In genomic region chr7:65782024-65782423, GRCm38 (mm10) we compare ENCODE assay signal across 13 mouse cellular contexts.
A peak's percentile ranks its signal among the peaks of the same experiment; 100 is the strongest.
DNase-seq lines count a peak whose midpoint lies in the region; ATAC-seq and TF ChIP-seq lines count a peak whose summit lies in the region.
"Had no signal": no experiment of that assay in that cellular context is flagged by ENCODE, and none has a peak within 500 bp of the region (broad histone marks: within the 10 kb centered on the region; RNA-seq: fewer than 3 reads in every experiment).

No protein-coding gene starts in this region.

- TF ChIP-seq CTCF in forebrain, postnatal 0 days (IDR thresholded peaks at IDR 0.05; ENCODE audit: low read depth) = no peak
- TF ChIP-seq CTCF in liver, adult 2 months (IDR thresholded peaks at IDR 0.05; ENCODE audit: low read depth, low read length) = no peak

- no peaks in the 10 kb centered on the region for H3K9me3 ChIP-seq in forebrain, embryonic 10.5 days
- no peaks in the 10 kb centered on the region for H3K9me3 ChIP-seq in forebrain, postnatal 0 days (ENCODE audit: low read length)
- no peaks in the 10 kb centered on the region for H3K9me3 ChIP-seq in liver, embryonic 11.5 days (ENCODE audit: control insufficient read depth, low read length)
- H3K9me3 ChIP-seq: liver, embryonic 13.5 days had no signal

- H3K36me3 ChIP-seq in forebrain, embryonic 10.5 days (replicated peaks) = no peaks in the 10 kb centered on the region
- no peaks in the 10 kb centered on the region for H3K36me3 ChIP-seq in forebrain, postnatal 0 days (ENCODE audit: insufficient read depth)
- no peaks in the 10 kb centered on the region for H3K36me3 ChIP-seq in liver, adult 2 months (ENCODE audit: control insufficient read depth, insufficient read depth, low read length)
- no peaks in the 10 kb centered on the region for H3K36me3 ChIP-seq in liver, embryonic 11.5 days (ENCODE audit: control insufficient read depth, insufficient read depth, low read length)
- H3K36me3 ChIP-seq: liver, embryonic 13.5 days had no signal

- no peak for ATAC-seq in forebrain, postnatal 0 days
- ATAC-seq in liver, embryonic 11.5 days (replicated peaks; ENCODE audit: low FRiP score) = no peak

- WGBS in forebrain, embryonic 10.5 days = 90% methylated on average over 7 of the region's 7 CpGs
- 68% methylated on average over 7 of the region's 7 CpGs for WGBS in forebrain, postnatal 0 days
- WGBS in liver, adult 2 months = 49% methylated on average over 7 of the region's 7 CpGs
- 79% methylated on average over 7 of the region's 7 CpGs for WGBS in liver, embryonic 11.5 days

- H3K4me3 ChIP-seq in forebrain, embryonic 10.5 days = no peak overlapping the region
- H3K4me3 ChIP-seq in forebrain, postnatal 0 days (ENCODE audit: low read depth, low read length) = no peak overlapping the region
- no peak overlapping the region for H3K4me3 ChIP-seq in liver, adult 2 months (ENCODE audit: insufficient read depth, low read depth, low read length)
- no peak overlapping the region for H3K4me3 ChIP-seq in liver, embryonic 11.5 days (ENCODE audit: low read depth, low read length)
- H3K4me3 ChIP-seq in brown adipose tissue, adult 24 weeks (ENCODE audit: insufficient read depth, low read depth, low read length) = no peak overlapping the region
- H3K4me3 ChIP-seq: liver, embryonic 13.5 days had no signal

- no peak overlapping the region for H3K9ac ChIP-seq in forebrain, postnatal 0 days
- no peak overlapping the region for H3K9ac ChIP-seq in liver, adult 2 months (ENCODE audit: low read depth, low read length)
- H3K9ac ChIP-seq in liver, embryonic 11.5 days (ENCODE audit: low read depth, low read length) = no peak overlapping the region
- H3K9ac ChIP-seq: liver, embryonic 13.5 days had no signal

- peak overlapping the region; percentile 58; the same call in 1 of the 2 replicates for H3K27ac ChIP-seq in forebrain, embryonic 10.5 days
- no peak overlapping the region for H3K27ac ChIP-seq in forebrain, postnatal 0 days (ENCODE audit: low read depth, low read length)
- no peak overlapping the region for H3K27ac ChIP-seq in liver, adult 2 months (replicated peaks; ENCODE audit: insufficient read depth, low read depth, low read length)
- H3K27ac ChIP-seq in liver, embryonic 11.5 days (ENCODE audit: low read depth, low read length) = no peak overlapping the region
- peak overlapping the region; percentile 42; the same call in 1 of the 2 replicates for H3K27ac ChIP-seq in brown adipose tissue, adult 24 weeks (replicated peaks; ENCODE audit: low read depth, low read length)
- H3K27ac ChIP-seq: liver, embryonic 13.5 days had no signal

- H3K4me2 ChIP-seq in forebrain, postnatal 0 days (ENCODE audit: low read depth) = no peak overlapping the region
- H3K4me2 ChIP-seq in liver, embryonic 11.5 days = no peak overlapping the region
- H3K4me2 ChIP-seq: liver, embryonic 13.5 days had no signal

- H3K4me1 ChIP-seq in forebrain, embryonic 10.5 days = peaks cover 43% of the 10 kb centered on the region
- no peaks in the 10 kb centered on the region for H3K4me1 ChIP-seq in forebrain, postnatal 0 days (ENCODE audit: insufficient read depth)
- peaks cover 4% of the 10 kb centered on the region; the same call in 1 of the 2 replicates for H3K4me1 ChIP-seq in liver, adult 2 months (ENCODE audit: control insufficient read depth, insufficient read depth, low read length)
- no peaks in the 10 kb centered on the region for H3K4me1 ChIP-seq in liver, embryonic 11.5 days (replicated peaks; ENCODE audit: control insufficient read depth, insufficient read depth, low read length)
- H3K4me1 ChIP-seq in brown adipose tissue, adult 24 weeks (ENCODE audit: control insufficient read depth, insufficient read depth, insufficient read length, low read length) = no peaks in the 10 kb centered on the region
- H3K4me1 ChIP-seq: liver, embryonic 13.5 days had no signal

- peaks cover 22% of the 10 kb centered on the region for H3K27me3 ChIP-seq in forebrain, embryonic 10.5 days (ENCODE audit: poor library complexity, severe bottlenecking)
- no peaks in the 10 kb centered on the region for H3K27me3 ChIP-seq in forebrain, postnatal 0 days (ENCODE audit: insufficient read depth, low read length)
- H3K27me3 ChIP-seq in liver, adult 2 months (ENCODE audit: control insufficient read depth, insufficient read depth, low read length) = no peaks in the 10 kb centered on the region
- H3K27me3 ChIP-seq in liver, embryonic 11.5 days (replicated peaks; ENCODE audit: control insufficient read depth, insufficient read depth, low read length) = no peaks in the 10 kb centered on the region
- H3K27me3 ChIP-seq: liver, embryonic 13.5 days had no signal

- H3K79me2 ChIP-seq in liver, adult 2 months (ENCODE audit: control insufficient read depth, insufficient read depth, low read length) = no peaks in the 10 kb centered on the region

- no peak for TF ChIP-seq POLR2A in liver, adult 2 months (IDR thresholded peaks at IDR 0.05; ENCODE audit: extremely low read depth, insufficient read depth, low read length)

- no peak for DNase-seq in forebrain, embryonic 10.5 days (ENCODE audit: extremely low spot score, low spot score)
- DNase-seq in forebrain, postnatal 0 days = no peak
- DNase-seq in liver, adult 2 months (ENCODE audit: extremely low read depth, low read depth, low spot score) = peak; percentile 73
- DNase-seq in liver, embryonic 11.5 days (ENCODE audit: low spot score) = no peak
- DNase-seq in lung, postnatal 36 days = peak; percentile 24
- no peak for DNase-seq in embryo, embryonic 10.5 days (ENCODE audit: low spot score)
- no peak for DNase-seq in layer of hippocampus, adult 9-10 months (ENCODE audit: low spot score)
- DNase-seq: B cell, adult 2 months; cerebellum, adult 18-20 months; kidney, postnatal 25 days; liver, embryonic 13.5 days; thymus, adult 2 months had no signal

Comparison
In these comparisons a context has a peak if more than half of its experiments do, and no peak if none do; other contexts are left out.
1. DNase-seq: peak in liver, adult 2 months (single experiment) and lung, postnatal 36 days (single experiment); none in forebrain, embryonic 10.5 days (single experiment), forebrain, postnatal 0 days (single experiment), liver, embryonic 11.5 days (single experiment), embryo, embryonic 10.5 days (single experiment) and layer of hippocampus, adult 9-10 months (single experiment).
2. H3K27ac ChIP-seq: peak in forebrain, embryonic 10.5 days (single experiment) and brown adipose tissue, adult 24 weeks (single experiment); none in forebrain, postnatal 0 days (single experiment), liver, adult 2 months (single experiment) and liver, embryonic 11.5 days (single experiment).